Mouse (Mus musculus): ENCODE measurements around the gene Plekha5.
"Not testable (repeated sequence)": the region's sequence is repeated elsewhere in the genome, so short reads cannot be mapped to it uniquely, and the experiment has no call there.

Plekha5 gene

DNA sequence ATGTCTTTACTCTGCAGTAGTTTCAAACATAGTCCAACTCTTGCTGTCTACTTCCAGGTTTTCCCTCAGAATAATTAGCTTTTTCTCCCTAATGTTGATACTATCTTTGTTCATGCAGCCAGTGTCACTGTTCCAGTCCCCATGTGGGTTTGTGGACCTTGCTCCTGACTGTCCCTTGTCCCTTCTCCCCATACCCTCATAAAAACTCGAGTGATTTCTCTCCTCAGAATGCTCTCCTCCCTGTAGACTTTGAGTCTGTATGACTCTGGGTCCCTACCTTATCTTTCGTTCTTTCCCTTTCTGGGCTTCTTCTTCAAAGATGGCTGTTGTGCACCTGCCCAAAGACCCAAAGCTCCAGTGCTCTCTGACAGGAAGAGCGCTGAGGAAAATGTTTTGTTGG, 64.8 kb downstream of the Plekha5 start:
- no peak for DNase-seq (ENCODE audit: low read depth, low spot score)

DNA sequence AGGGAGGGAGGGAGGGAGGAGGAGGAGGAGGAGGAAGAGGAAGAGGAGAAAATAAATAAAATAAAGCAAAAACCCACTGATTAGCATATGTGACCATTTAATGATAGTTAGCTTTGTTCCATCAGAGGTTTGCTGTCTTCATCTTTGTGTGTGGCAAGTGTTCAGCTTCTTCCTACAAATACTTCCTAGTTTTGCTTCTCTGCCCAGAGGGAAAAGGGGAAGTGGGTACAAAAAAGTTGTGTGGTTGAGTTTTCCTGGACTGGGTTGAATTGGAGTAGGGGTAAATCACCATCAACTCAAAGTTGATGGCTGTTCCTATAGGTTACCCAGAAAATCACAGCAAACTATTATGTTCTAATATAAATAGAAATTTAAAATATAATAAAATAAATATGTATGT, 65.7 kb downstream of the Plekha5 start:
- DNase-seq (ENCODE audit: low read depth, low spot score), result no peak

DNA sequence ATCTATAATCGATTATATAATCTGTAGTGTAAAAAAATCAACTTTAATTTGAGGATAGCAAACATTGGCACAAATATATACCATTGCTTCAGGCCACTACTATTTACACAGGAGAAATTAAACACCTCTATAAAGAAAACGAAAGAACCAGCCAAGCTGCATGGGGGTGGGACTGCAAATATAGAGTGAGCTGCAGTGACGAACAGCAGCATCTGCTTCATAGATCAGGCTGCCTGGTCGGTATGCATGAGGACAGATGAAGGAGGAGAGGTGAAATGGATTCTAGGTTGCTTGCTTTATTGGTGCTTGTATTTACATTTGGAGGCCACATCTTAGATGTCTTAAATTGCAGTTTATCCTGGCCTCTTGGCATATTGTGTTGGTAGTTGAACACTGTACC, 66.4 kb downstream of the Plekha5 start:
- no peak for DNase-seq (ENCODE audit: low read depth, low spot score)

DNA sequence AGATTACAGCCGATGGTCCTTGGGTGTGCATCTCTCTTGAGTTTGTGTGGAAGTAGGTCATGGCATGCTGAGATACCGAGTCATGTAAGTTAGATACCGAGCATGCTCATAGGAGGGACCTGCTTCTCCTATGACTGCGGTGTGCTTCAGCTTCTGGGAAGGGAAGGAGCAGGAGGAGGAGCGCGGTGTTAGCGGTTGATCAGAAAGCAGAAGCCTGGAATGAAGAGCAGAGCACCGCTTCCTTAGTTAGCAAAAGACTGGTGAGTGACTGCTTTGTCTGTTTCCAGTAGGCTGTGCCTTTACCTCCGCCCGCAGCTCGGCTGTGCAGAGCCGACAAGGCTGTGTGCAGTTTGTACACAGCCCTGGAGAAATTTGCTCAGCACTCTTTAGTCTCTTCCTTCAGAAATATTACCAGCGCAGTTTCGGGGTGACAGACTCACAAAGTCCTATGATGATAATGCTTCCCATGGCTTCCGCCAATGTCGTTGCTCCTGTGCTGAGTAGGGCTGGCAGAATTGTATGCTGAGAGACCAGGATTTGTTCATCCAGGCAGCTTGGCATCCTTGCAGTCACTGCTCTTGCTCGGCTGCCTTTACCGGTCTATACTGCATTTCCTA, 67.2 kb downstream of the Plekha5 start:
- DNase-seq (ENCODE audit: low read depth, low spot score), result peak; percentile 32

DNA sequence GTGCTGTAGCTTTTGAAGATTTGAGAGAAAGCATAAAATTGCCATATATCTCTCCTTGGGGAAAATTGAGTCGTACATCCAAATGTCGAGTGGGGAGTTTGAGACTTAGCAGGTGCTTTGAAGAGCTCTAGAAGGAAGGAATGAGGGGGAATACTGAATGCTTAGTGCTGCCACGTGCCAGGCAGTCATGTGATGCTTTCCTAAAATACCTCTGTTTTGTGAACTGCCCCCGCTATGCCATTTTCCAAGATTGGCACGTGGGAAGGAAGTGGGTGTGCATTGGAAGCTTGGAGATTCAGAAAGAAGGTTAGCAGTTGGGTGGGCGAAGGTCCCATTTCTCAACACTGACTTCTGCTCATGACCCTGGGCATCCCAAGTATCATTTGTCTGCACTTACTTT, 68.2 kb downstream of the Plekha5 start:
- DNase-seq (ENCODE audit: low read depth, low spot score), result no peak

DNA sequence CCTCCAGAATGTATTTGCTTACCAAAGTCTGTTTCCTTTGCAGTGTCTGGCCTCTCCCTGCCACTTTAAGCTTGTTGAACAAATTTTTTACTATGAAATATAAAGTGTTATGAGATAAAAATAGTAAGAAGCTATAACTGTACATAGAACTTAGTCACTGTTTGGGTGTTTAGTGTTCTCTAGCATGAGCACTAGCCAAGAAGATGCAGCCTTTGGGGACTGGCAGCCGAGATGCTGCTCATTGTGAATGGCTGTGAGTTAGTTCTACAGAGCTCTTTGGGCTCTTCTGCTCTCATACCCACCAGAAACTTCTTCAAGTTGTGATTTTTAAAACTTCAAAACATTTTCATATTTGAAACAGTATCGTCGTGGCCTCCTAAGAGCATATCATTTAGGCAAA, 74.2 kb downstream of the Plekha5 start:
- DNase-seq (ENCODE audit: low read depth, low spot score), result no peak

DNA sequence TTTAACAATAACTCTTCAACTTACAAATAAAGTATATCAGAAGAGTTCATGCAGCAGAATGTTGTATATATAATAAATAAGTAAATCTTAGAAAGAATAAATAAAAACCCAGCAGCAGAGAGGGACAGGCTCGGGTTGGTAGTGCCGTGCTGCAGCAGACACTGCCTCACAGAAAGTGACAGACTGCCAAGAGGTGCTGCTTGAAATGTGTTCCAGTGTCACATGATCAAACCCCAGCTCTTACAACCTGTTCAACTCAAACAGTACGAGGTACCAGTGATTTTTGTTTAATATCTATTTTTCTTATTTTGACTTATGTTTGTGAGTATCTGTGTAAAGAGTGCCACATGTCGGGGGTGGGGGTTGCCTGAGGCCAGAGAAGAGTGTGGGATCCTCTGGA, 75.1 kb downstream of the Plekha5 start:
- DNase-seq (ENCODE audit: low read depth, low spot score), result no peak

DNA sequence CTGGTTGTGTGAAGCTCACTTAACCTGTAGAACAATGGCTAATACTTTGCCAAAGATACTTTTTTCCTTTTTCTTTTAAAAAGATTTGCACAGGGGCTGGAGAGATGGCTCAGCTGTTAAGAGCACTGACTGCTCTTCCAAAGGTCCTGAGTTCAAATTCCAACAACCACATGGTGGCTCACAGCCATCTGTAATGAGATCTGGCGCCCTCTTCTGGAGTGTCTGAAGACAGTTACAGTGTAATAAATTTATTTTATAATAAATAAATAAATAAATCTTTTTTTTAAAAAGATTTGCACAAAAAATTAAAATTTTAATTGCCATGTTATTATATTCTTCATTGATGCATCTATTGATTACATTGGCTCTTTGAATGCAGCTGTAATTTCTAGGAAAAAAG, 77.0 kb downstream of the Plekha5 start:
- not testable (repeated sequence) for DNase-seq (ENCODE audit: low read depth, low spot score)

DNA sequence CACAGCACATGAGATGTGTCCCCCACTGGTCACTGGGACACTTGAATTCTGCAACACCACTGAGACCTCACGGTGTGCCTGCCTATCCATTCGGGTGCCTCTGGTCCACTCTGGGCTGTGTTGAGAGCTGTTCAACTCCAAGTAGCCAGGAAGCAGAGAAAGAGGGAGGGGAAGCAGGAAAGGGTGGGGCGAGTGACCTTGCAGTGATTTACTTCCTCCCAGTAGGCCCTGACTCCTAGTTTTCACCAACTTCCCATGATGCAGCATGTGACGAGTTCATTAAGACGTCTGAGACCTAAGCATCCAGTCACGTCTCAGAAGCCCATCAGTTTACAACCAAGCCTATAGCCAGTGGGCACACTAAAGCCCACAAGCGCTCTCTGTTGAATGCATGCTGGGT, 78.0 kb downstream of the Plekha5 start:
- DNase-seq (ENCODE audit: low read depth, low spot score), result peak; percentile 57

DNA sequence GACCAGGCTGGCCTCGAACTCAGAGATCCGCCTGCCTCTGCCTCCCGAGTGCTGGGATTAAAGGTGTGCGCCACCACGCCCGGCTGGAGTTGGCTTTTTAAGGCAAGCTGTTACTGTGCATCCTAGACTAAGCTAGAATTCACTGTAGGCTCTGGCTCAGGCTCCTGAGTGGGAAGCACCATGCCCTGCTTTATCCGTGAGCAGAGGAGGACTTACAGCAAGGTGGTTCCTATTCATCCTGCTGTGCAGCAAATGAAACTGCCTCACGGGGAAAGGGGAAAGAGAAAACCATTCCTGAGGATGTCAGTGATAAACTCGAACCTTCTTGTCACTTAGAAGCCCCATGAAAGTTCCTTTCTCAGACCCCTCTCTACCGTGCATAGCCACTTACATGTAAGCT, 80.9 kb downstream of the Plekha5 start:
- DNase-seq (ENCODE audit: low read depth, low spot score), result no peak

DNA sequence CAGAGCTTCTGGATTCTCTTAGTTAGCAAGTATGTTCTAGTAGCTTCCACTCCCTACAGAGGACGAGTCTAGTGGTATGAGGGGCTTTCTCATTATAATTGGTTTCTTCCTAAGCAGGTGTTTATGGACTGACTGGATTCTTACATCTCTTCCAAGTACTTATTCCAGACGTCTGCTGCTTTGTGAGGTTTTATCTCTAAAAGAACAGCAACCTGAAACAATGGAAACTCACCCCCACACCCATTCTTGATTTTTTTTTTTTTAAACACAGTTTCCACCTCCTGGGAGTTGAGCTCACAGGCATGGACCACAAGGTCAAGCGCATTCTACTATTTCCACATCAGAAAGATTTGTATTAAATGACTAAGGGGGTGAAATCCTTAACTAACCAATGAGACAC, 83.8 kb downstream of the Plekha5 start:
- DNase-seq (ENCODE audit: low read depth, low spot score), result no peak

DNA sequence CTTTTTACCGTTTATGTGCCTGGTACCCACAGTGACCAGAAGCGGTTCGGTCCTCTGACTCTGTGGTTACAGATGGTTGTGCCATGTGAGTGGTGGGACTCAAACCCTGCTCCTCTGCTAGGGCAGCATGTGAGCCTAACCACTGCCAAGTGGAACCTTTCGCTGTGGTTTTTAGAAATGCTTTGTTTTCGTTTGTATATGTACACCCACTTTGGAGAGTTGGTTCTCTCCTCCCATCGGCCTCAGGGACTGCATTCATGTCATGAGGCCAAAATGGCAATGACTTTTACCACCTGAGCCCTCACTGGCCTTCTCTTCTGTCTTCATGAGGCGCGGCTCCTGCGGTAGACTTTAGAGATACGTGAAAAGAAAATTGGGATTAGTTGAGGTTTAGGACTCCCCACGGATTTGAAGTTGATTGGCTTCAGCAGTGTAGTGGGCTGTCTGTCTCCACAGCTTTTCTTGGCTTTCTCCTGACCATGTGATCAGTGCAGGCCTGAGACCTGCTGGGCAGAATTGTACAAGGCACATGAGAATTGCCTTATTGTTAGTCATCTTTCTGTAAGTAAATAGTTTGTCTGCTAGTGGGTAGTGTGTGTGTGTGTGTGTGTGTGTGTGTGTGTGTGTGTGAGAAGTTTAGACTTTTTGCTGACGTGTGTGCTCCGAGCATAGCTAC, 84.8 kb downstream of the Plekha5 start:
- DNase-seq (ENCODE audit: low read depth, low spot score), result no peak

DNA sequence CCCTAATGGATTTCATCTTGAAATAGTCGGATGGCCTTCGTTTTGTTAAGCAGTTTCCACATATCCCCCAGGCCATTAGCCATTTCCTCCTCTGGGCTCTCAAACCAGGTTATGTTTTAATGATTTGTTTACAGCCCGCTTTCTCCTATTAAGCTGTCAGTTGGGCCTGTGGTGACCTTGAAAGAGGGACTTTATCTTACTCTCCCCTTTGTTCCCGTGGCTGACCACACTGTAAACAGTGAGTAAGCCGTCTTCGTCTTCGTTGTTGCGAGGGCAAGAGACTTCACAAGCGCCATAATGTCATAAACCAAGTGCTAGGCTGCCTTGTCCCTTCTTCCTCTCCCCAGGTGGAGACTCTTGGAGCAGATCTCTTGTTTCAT, 85.3 kb downstream of the Plekha5 start:
- no peak for DNase-seq (ENCODE audit: low read depth, low spot score)

DNA sequence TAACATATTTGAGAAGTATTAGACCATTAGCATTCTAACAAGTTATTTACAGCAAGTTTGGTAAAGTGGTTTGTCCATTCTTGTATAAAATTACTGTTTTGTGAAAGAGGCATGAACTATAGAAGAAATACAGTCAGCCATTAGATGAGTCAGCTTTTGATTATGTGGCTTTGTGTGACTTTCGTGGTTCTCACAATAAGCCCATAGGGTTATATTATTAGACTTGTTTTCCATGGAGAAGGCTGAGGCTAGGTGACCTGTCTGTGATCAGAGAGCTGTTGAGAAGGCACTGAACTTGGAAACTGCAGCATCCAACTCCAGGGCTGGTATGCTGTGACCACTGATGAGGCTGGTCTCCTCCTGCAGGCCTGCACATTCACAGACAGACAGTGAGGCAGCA, 88.2 kb downstream of the Plekha5 start:
- no peak for DNase-seq (ENCODE audit: low read depth, low spot score)

DNA sequence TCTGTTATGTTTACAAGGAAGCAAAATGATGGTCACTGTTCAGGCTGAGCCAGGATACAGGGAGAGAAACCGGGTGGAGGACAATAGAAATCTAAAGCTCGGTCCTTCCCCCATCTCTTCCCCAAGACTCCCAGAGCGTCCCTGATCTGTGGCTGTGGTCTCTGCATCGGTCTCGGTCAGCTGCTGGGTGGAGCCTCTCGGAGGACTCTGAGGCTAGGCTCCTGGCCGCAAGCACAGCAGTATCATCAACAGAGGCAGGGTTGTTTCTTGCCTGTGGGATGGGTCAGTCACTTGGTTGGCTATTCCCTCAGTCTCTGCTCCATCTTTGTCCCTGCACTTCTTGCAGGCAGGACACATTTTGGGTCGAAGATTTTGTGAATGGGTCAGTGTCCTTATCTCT, 88.6 kb downstream of the Plekha5 start:
- DNase-seq (ENCODE audit: low read depth, low spot score), result no peak

DNA sequence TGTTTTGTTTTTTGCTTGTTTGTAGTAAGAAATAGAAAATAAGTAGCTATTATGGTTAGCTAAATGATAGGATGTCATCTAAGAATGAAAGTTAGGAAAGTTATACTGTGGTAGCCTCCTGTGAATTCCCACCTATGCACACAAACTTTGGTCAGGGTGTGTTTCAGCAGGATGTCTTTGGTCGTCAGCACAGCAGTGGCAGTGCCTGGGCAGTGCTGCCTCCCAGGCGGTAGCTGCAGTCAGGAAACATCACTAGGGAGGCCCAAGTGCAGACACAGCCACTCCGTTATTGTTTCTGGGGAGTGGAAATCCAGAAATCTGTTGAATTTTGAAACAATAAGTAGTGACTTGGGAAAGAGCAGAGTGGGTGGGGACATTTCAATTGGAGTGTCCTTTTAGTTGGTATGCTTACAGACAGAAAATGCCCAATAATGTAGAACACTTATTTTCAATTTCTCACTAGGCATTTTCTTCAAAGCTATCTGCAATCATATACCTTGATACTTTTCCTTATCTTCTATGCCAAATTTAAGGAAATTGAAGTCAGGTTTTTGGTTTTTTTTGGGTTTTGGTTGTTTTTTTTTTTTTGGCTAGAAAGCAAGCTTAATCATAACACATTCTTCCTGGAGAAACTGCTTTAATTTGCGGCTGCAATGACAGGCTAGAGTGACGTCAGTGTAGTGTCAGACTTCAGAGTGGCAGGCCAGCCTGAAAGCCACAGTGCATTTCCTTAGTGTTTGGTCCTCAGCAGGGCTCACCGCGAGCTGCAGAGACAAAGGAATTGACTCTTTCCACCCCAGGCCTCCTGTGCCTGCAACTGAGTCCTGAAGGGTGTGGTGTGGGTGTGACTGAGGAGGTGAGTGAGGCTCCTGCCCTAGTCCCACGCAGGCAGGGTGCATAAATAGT, 90.6 kb downstream of the Plekha5 start:
- peak; percentile 58 for DNase-seq (ENCODE audit: low read depth, low spot score)

DNA sequence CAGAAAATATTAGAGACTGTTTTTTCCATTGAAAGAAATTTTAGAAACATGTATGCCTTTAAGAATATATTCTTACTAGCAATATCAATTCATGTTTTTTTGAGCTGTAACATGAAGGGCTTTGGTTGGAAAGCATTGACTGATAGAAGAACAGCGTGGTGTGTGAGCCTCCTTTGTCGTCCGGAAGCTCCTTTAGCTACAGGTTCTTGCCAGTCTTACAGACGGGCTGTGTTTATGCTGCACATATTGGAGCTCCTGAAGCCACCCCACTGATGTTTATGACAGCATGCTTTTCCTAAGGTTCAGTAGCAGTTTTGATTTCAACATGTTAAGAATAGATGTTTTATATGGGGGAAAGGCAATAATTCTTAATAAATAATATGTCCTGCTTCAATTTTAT, 91.7 kb downstream of the Plekha5 start:
- no peak for DNase-seq (ENCODE audit: low read depth, low spot score)

DNA sequence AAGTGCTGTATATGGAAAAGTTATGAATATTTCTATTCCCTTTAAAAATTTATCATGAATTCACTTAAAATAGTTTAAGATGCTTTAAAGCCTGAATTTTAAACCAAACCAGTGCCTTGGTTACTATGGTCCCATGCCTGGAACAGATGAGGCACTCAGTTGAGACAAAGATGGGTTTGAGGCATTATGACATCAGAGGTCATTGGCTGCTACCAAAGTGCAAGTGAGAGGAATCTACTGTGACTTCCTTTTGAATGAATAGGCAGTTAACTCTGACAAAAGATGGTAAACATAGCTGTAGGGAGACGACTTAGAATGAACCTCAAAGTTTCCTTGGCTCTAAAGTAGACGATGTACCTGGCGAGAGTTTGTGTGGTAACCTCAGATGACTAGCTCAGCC, 92.3 kb downstream of the Plekha5 start:
- no peak for DNase-seq (ENCODE audit: low read depth, low spot score)

DNA sequence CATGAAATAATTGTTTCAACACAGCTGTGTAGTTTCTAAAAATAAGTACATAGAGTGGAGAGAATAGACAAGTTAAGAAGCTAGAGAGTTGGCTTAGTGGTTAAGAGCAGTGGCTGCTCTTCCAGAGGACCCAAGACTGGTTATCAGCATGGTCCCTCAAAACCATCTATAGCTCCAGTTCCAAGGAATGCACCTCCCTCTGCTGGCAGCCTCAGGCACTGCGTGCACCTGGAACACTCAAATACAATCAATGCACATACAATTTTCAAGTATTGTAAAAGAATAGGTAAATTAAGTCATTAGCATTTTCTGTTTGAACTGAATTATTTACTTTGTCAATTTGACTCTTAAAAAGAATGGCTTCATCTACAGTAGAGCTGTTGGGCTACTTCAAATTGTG, 93.3 kb downstream of the Plekha5 start:
- DNase-seq (ENCODE audit: low read depth, low spot score), result peak; percentile 72

DNA sequence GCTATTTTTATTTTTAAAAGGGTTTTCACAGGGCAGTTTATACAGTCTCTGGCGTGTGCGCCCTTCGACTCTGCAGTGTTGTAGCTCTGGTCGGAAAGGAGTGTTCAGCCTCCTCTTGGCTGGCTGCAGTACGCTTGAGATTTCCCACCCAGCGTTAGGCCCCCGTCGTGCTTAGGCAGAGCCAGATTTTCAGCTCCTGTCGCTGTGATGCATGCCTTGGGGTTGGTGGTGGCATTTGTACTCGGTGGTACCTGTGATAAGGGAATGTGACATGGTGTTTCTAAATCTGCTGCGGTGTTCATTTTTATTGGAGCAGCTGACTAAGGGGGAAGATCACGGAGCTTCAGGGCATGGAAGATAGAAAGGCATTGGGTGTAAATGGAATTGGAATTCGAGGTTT, 95.2 kb downstream of the Plekha5 start:
- DNase-seq (ENCODE audit: low read depth, low spot score), result no peak

DNA sequence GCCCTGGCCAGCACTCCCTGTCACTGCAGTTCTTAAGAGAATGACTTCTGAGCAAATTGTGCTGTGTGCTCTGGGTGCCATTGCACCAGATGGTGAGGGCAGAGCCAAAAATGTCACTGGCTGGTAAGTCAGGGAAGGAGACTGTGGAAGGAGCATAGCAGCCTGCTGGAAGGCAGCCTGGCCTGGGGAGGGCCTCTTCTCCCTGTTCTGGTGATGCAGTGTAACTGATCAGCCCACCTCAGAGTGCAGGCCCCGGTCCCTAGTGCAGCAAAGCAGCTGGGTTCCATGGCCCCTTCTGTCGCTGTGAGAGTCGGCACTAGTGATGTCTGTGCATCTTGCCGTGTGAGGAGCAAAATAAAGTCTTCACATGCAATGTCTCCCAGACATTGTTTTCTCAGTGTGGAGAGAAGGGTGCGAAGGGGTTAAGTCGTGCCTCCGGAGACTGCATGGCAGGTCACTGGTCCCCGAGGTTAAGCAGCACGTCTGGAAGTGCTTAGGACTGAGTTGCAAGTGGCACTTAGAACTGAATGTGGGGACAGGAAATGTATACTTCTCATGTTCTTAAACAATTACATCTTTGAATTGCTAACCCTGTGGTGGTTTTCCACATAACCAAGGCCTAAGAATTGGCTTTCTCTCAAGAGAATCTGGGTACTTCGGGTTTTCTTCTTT, 95.8 kb downstream of the Plekha5 start:
- DNase-seq (ENCODE audit: low read depth, low spot score), result no peak

DNA sequence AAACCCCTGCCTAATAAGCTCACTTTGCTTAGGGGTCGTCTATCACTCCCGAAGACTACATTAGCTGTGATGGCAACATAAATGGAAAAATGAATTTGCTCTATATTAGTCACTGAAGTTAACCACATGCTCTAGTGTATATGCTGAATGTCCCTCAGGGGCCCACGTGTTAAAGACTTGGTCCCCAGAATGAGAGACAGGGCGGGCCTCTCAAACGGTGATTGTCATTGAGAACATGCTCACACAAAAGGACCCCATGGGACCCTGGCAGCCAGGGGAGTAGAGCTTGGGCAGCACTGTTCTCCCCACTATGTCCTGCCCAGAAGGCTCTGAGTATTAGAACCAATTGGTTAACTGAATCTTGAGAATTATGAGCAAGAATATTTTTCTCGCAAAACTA, 97.1 kb downstream of the Plekha5 start:
- peak; percentile 63 for DNase-seq (ENCODE audit: low read depth, low spot score)

All from ES-CJ7 (cell line).